Mouse (Mus musculus) erythroblast, embryonic 14.5 days (primary cell): ENCODE results near the gene Aldh5a1.

ENCODE experiments used
- GATA1 ChIP-seq: IDR thresholded peaks from 2 replicates; pipeline ENCODE4 v1.6.1; 2012; ENCODE audit warnings: low read length, inconsistent platforms, mixed read lengths
- TAL1 ChIP-seq: IDR thresholded peaks from 3 replicates; pipeline ENCODE4 v1.6.1; 2012; ENCODE audit warnings: low read length, inconsistent platforms, mixed read lengths

DNA sequence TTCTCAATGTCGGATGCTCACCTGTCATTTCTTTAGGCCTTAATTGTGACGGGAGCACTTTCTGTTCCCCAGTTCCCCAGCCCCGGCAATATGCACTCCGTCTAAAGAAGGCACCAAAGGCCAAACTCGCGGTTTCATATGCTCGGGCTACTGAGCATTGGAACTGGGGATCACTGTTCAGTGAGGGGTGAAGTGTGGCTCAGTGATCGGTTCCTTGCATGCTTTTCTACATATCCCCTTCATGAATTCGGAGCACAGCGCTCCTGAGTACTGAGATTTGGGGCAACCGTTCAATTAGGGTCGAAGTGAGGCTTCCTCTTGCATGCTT is 342 bp upstream of the Aldh5a1 start:
- TF ChIP-seq GATA1 = no peak
- TF ChIP-seq TAL1 = no peak
